Mouse (Mus musculus): Measurements from ENCODE around the gene Gm29666. TPM values are rescaled to one million over a fixed set of nuclear protein-coding genes. Genes with fewer than 3 reads are reported as not detected.

Gene Gm29666
- polyA plus RNA-seq, 2 experiments = 0.17 to 0.47 TPM

DNA sequence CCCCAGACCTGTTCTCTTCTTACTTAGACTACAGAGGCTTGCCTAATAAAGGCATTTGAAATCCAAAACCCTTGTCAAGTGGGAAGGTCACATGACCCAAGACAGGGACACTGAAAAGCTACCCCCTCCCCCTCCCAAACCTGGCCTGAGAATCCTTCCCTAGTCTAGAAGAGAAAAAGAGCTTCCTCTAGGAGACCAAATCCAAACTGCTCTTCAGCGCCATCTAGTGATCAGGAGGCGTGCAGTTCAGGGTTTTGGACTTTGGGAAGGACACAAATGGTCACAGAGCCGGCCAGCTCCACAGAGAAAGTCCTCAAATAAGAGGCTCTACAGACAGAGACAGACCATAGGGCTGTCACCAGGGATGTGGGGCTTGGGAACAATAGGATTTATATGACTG, 28.2 kb downstream of the Gm29666 start:
- Histone ChIP-seq H3K4me1 (replicated peaks; ENCODE audit: control insufficient read depth in 2 of 2, insufficient read depth in 2 of 2, low read length in 1 of 2) (no peaks in the 10 kb centered on the region), H3K4me2 (ENCODE audit: low read depth) (no peak overlapping the region), H3K27me3 (ENCODE audit: control insufficient read depth, insufficient read depth, low read length) (no peaks in the 10 kb centered on the region; the same call in 1 of the 2 replicates), H3K27ac (no peak overlapping the region), H3K9ac (replicated peaks) (no peak overlapping the region), H3K4me3 (ENCODE audit: insufficient read depth in 1 of 2, low read depth in 2 of 2, low read length in 2 of 2) (no peak overlapping the region), H3K36me3 (replicated peaks; ENCODE audit: control insufficient read depth, insufficient read depth, low read depth) (no peaks in the 10 kb centered on the region), H3K9me3 (ENCODE audit: control insufficient read depth, low read length) (no peaks in the 10 kb centered on the region)
- ATAC-seq (ENCODE audit: insufficient read depth) = no peak
- TF ChIP-seq CTCF (IDR thresholded peaks at IDR 0.05; ENCODE audit: low read depth) (peak; percentile 84), EP300 (IDR thresholded peaks at IDR 0.05; ENCODE audit: low read depth) (no peak)
- WGBS (ENCODE audit: insufficient replicate concordance) = 0% methylated on average over 3 of the region's 3 CpGs
- DNase-seq (ENCODE audit: low read depth in 3 of 3, low spot score in 3 of 3) = peak; percentile 28 to 33 (median 29)

DNA sequence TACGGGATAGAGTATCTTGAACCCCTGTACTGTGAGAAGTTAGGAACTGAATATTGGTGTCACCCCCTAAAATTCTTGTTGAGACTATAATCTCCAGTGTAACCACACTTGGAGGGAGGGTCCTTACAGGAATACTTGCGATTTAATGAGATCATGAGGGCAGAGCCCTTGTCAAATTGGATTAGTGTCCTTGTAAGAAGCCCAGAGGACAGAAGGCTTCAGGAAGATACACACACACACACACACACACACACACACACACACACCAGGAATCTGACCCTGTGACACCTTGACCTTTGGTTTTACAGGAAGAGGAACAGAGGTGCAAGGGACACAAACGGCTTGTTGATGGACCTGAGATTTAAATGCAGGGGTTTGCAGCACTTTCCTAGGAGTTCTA, 28.6 kb downstream of the Gm29666 start:
- ATAC-seq (ENCODE audit: insufficient read depth) = no peak
- H3K9ac ChIP-seq (replicated peaks) = no peak overlapping the region

DNA sequence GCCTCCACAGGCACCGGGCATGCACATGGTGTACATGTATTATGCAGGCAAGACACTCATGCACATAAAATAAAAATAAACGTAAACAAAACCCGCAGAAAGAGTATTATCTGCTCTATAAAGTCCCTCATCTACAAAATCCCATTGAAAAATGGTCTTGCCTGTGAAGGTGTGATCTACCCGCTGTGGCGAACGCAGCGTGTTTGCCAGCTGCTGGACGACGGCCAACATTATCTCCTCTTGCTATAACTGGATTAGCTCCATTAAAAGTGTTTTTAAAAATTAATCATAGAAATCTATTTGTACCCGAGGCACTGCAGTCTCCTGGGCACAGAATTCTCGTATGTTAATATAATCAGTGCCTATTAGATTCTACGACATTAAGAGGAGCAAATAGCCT, 31.8 kb downstream of the Gm29666 start:
- no peaks in the 10 kb centered on the region for H3K9me3 ChIP-seq (ENCODE audit: control insufficient read depth, low read length)
- no peak overlapping the region for H3K4me3 ChIP-seq (ENCODE audit: insufficient read depth in 1 of 2, low read depth in 2 of 2, low read length in 2 of 2)
- no peaks in the 10 kb centered on the region; the same call in 1 of the 2 replicates for H3K27me3 ChIP-seq (ENCODE audit: control insufficient read depth, insufficient read depth, low read length)
- ATAC-seq (ENCODE audit: insufficient read depth) (no peak), DNase-seq (ENCODE audit: low read depth in 3 of 3, low spot score in 3 of 3) (no peak)
- no peak overlapping the region for H3K9ac ChIP-seq (replicated peaks)
- H3K36me3 ChIP-seq (replicated peaks; ENCODE audit: control insufficient read depth, insufficient read depth, low read depth) = no peaks in the 10 kb centered on the region
- 66% methylated on average over 12 of the region's 12 CpGs for WGBS (ENCODE audit: insufficient replicate concordance)
- H3K27ac ChIP-seq = no peak overlapping the region
- no peak overlapping the region for H3K4me2 ChIP-seq (ENCODE audit: low read depth)
- H3K4me1 ChIP-seq (replicated peaks; ENCODE audit: control insufficient read depth in 2 of 2, insufficient read depth in 2 of 2, low read length in 1 of 2) = no peaks in the 10 kb centered on the region
- no peak for TF ChIP-seq EP300 (IDR thresholded peaks at IDR 0.05; ENCODE audit: low read depth)
- no peak for TF ChIP-seq CTCF (IDR thresholded peaks at IDR 0.05; ENCODE audit: low read depth)

More for the DNA sequence above, 28.6 kb downstream of the Gm29666 start:
- TF ChIP-seq EP300 (IDR thresholded peaks at IDR 0.05; ENCODE audit: low read depth) (no peak), CTCF (IDR thresholded peaks at IDR 0.05; ENCODE audit: low read depth) (no peak)
- Histone ChIP-seq H3K27me3 (ENCODE audit: control insufficient read depth, insufficient read depth, low read length) (no peaks in the 10 kb centered on the region; the same call in 1 of the 2 replicates), H3K4me2 (ENCODE audit: low read depth) (no peak overlapping the region), H3K4me3 (ENCODE audit: insufficient read depth in 1 of 2, low read depth in 2 of 2, low read length in 2 of 2) (no peak overlapping the region), H3K4me1 (replicated peaks; ENCODE audit: control insufficient read depth in 2 of 2, insufficient read depth in 2 of 2, low read length in 1 of 2) (no peaks in the 10 kb centered on the region), H3K27ac (no peak overlapping the region), H3K9me3 (ENCODE audit: control insufficient read depth, low read length) (no peaks in the 10 kb centered on the region), H3K36me3 (replicated peaks; ENCODE audit: control insufficient read depth, insufficient read depth, low read depth) (no peaks in the 10 kb centered on the region)
- no peak for DNase-seq (ENCODE audit: low read depth in 3 of 3, low spot score in 3 of 3)
- 47% methylated on average over 3 of the region's 3 CpGs for WGBS (ENCODE audit: insufficient replicate concordance)

DNA sequence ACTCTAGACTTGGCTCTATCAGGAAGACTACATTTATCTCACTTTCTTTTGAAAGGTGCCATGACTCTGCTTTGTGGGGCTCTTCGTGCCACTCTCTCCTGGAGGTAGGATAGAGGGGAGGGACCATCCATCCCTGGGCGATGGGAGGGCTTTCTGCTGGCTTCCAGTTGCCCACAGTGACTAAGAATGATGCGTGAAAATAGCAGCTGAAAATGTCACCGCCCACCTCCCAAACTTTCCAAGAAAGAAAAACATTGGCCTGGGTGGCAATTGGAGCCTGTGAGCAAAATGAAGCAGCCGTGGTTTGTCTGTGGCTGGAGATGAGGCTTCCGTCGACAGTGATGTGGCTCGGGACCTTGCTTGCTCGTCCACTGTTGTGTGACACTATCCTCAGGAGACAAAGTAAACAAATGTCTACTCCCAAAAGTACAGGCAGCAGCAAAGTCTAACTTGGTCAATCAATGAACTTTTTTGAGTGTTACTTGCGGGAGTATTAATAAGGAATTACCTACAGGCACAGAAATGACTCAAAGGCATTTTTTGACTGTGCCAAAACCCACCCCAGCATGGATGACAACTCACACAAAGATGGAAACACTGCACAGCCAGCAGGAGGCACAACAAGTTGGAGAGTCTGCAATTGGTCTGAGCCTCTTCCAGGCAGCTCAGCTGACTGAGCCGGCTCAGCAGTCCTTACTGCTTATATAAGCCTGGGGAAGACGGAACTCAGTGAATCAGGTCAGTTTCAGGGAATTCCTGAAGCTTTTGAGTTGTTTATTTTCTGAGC, 42.6 kb downstream of the Gm29666 start:
- ATAC-seq (ENCODE audit: insufficient read depth) = no peak
- H3K9ac ChIP-seq (replicated peaks) = no peak overlapping the region
- no peak overlapping the region for H3K27ac ChIP-seq
- no peaks in the 10 kb centered on the region for H3K36me3 ChIP-seq (replicated peaks; ENCODE audit: control insufficient read depth, insufficient read depth, low read depth)
- WGBS (ENCODE audit: insufficient replicate concordance) = 66% methylated on average over 12 of the region's 12 CpGs
- DNase-seq (ENCODE audit: low read depth in 3 of 3, low spot score in 3 of 3) = no peak
- H3K4me2 ChIP-seq (ENCODE audit: low read depth) = no peak overlapping the region
- no peak overlapping the region for H3K4me3 ChIP-seq (ENCODE audit: insufficient read depth in 1 of 2, low read depth in 2 of 2, low read length in 2 of 2)
- no peaks in the 10 kb centered on the region for H3K27me3 ChIP-seq (ENCODE audit: control insufficient read depth, insufficient read depth, low read length)
- TF ChIP-seq EP300 (IDR thresholded peaks at IDR 0.05; ENCODE audit: low read depth) (no peak), CTCF (IDR thresholded peaks at IDR 0.05; ENCODE audit: low read depth) (no peak)
- H3K9me3 ChIP-seq (ENCODE audit: control insufficient read depth, low read length) = no peaks in the 10 kb centered on the region
- H3K4me1 ChIP-seq (replicated peaks; ENCODE audit: control insufficient read depth in 2 of 2, insufficient read depth in 2 of 2, low read length in 1 of 2) = no peaks in the 10 kb centered on the region

DNA sequence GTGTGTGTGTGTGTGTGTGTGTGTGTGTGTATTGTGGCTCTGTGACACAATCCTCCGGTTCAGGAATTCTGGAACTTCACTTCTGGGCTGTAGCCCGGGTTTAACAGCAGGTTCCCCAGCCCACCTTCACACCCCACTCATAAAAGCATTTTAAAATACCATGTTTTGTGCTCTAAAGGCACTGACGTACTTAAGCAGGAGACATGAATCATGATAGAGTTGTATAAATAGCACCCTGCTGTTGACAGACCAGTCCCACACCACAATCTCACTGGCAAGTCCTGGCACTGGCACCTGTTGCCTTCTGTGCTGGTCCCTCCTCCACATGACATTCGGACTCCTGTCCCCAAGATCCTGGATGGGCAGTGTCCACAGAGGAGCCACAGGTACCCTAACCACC, 46.0 kb downstream of the Gm29666 start:
- no peaks in the 10 kb centered on the region for H3K36me3 ChIP-seq (replicated peaks; ENCODE audit: control insufficient read depth, insufficient read depth, low read depth)
- no peak overlapping the region for H3K4me3 ChIP-seq (ENCODE audit: insufficient read depth in 1 of 2, low read depth in 2 of 2, low read length in 2 of 2)
- ATAC-seq (ENCODE audit: insufficient read depth) = no peak
- no peak overlapping the region for H3K4me2 ChIP-seq (ENCODE audit: low read depth)
- WGBS (ENCODE audit: insufficient replicate concordance) = 55% methylated on average over 4 of the region's 4 CpGs
- no peak for TF ChIP-seq EP300 (IDR thresholded peaks at IDR 0.05; ENCODE audit: low read depth)
- no peak for TF ChIP-seq CTCF (IDR thresholded peaks at IDR 0.05; ENCODE audit: low read depth)
- no peak overlapping the region for H3K27ac ChIP-seq
- H3K4me1 ChIP-seq (replicated peaks; ENCODE audit: control insufficient read depth in 2 of 2, insufficient read depth in 2 of 2, low read length in 1 of 2) = no peaks in the 10 kb centered on the region
- no peaks in the 10 kb centered on the region for H3K9me3 ChIP-seq (ENCODE audit: control insufficient read depth, low read length)
- no peaks in the 10 kb centered on the region for H3K27me3 ChIP-seq (ENCODE audit: control insufficient read depth, insufficient read depth, low read length)
- DNase-seq (ENCODE audit: low read depth in 3 of 3, low spot score in 3 of 3) = no peak
- H3K9ac ChIP-seq (replicated peaks) = no peak overlapping the region
